Mouse (Mus musculus) brown adipose tissue, adult 24 weeks (tissue): ENCODE measurements around the gene Dcdc2b. TPM values are rescaled to one million over a fixed set of nuclear protein-coding genes. Genes with fewer than 3 reads are reported as not detected.

Experiments
- H3K27ac ChIP-seq: fragments of 200-500 bp; replicated peaks from 2 replicates; pipeline ENCODE4 v1.5.1; 2012; ENCODE audit warnings: low read depth, mild to moderate bottlenecking, low read length
- H3K4me1 ChIP-seq: fragments of 200-500 bp; 2 replicates; pipeline ENCODE4 v1.6.1; 2012; ENCODE audit warnings: low read length, mixed read lengths; ENCODE audit not compliant: control insufficient read depth, insufficient read depth, insufficient read length
- H3K4me3 ChIP-seq: fragments of 200-500 bp; 2 replicates; pipeline ENCODE4 v1.5.1; 2012; ENCODE audit warnings: low read depth, mild to moderate bottlenecking, low read length, moderate library complexity; ENCODE audit not compliant: insufficient read depth
- polyA plus RNA-seq: library from polyadenylated mRNA; stranded (reverse); fragments of >200 nt; gene quantifications from 2 replicates; pipeline ENCODE4 v1.2.4, GENCODE M21; 2012; ENCODE audit not compliant: missing spikeins, insufficient read depth, insufficient read length

The Dcdc2b gene
- polyA plus RNA-seq = 1.3 TPM in 1 of 2 replicates, not detected in the other

DNA sequence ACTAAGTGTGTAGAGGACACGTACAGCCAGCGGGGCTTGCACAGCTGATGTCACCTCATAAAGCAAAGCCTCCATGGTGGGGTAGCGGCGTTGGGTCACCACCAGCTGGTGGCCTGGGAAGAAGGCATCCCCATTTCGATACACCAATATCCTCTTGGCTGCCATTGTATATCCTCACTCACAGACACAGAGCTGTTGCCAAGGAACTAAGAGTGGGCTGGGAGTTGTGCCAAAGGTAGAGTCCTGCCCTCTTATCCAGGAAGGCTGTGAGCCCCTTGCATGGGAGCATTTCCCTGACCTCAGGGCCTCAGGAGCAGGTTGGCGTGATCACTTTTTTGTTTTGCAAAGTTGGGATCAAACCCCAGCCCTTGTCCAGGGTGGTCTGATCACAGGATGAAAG lies at the start of gene Dcdc2b:
TSS of gene Dcdc2b (minus strand) at position 165 of the 400 bp plus-strand sequence.
- no peak within 1 kb of the TSS for H3K4me3 ChIP-seq
- H3K4me1 ChIP-seq = peaks cover 5% of the 10 kb centered on the region; the same call in 1 of the 2 replicates
- H3K27ac ChIP-seq = no peak within 1 kb of the TSS

DNA sequence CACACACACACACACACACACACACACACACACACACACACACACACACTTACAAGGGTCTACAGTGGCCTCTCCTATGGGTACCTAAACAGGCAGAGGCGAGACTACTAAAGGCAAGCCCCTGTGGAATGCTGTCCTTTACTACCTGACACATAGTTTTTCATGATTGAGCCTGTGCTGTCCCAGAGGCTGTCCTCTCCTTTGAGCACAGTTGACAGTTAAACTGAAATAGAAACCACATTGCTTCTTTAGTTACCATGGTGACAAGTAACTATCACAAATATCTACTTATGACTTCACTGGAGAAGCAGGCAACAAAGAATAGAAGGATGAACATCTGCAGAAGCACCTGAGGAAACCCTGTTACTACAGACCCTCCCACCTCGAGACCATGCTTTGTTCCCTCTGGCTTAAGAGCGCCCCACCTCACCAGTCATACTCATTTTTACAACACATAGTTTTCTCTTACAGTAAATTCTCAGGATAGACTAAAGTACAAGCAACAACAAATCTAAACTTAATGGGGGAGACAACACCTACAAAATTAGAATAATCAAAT lies 48.3 kb upstream of the Dcdc2b start:
- H3K4me3 ChIP-seq = no peak overlapping the region
- H3K4me1 ChIP-seq = no peaks in the 10 kb centered on the region

DNA sequence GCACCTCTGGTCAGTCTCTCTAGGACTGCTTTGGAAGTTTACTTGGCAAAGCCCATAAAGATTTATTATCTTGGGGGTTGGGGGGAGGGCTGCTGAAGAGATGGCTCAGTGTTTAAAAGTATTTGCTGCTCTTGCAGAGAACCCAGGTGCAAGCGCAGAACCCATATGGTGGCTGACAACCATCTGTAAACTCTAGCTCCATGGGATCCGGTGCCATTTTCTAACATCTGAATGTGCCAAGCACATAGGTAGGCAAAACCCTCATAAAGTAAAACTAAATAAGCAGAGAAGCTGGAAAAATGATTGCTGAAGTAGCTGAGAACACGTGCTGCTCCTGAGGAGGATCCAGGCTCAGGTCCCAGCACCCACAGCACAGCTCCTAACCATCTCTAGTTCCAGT lies 47.5 kb upstream of the Dcdc2b start:
- H3K27ac ChIP-seq = no peak overlapping the region
- H3K4me3 ChIP-seq = no peak overlapping the region
- H3K4me1 ChIP-seq = no peaks in the 10 kb centered on the region

More for the DNA sequence above, 48.3 kb upstream of the Dcdc2b start:
- H3K27ac ChIP-seq = no peak overlapping the region

DNA sequence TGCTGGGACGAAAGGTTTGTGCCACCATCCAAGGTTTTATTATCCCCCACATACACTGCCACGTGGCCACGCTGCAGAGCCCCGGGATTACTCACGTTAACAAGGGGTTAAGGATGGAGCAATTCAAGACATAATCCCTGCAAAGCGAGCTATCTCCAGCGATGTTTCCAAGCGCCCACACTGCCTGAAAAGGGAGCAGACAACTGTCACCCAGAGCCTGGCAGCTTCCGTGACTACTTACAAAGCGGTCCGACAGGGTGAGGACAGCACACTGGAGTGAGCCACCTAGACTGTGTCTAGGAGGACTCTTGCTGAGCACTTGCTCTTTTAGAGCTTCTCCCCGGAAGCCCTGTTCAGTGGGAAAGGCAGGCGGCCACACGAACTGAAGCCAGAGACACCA lies 40.7 kb upstream of the Dcdc2b start:
- Histone ChIP-seq H3K4me3 (no peak overlapping the region), H3K27ac (no peak overlapping the region), H3K4me1 (no peaks in the 10 kb centered on the region)

DNA sequence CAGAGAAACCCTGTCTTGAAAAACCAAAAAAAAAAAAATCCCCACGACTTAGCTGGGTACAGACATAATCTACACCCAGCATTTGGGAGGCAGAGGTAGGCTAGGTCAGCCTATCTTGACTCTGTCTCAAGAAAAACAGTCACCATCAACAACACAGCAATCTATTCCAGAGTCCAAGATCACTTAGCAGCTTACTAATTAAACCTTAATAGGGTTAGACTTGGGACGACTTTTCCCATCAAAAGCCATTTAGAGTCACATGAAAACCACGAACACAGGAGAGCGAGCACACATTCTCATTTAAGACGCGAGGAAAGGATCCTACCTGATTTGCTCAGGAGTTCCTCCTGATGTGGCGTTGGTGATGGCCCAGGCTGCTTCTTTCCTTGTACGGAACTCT lies 36.3 kb upstream of the Dcdc2b start:
- H3K27ac ChIP-seq = no peak overlapping the region
- H3K4me3 ChIP-seq = no peak overlapping the region
- no peaks in the 10 kb centered on the region for H3K4me1 ChIP-seq

GRCm38 (mm10) chr4:129648656-129649055 lies 34.6 kb upstream of the Dcdc2b start:
- Histone ChIP-seq H3K4me1 (no peaks in the 10 kb centered on the region), H3K27ac (no peak overlapping the region), H3K4me3 (no peak overlapping the region)

GRCm38 (mm10) chr4:129645204-129645603 lies 31.1 kb upstream of the Dcdc2b start:
- Histone ChIP-seq H3K4me1 (no peaks in the 10 kb centered on the region), H3K27ac (no peak overlapping the region), H3K4me3 (no peak overlapping the region)

DNA sequence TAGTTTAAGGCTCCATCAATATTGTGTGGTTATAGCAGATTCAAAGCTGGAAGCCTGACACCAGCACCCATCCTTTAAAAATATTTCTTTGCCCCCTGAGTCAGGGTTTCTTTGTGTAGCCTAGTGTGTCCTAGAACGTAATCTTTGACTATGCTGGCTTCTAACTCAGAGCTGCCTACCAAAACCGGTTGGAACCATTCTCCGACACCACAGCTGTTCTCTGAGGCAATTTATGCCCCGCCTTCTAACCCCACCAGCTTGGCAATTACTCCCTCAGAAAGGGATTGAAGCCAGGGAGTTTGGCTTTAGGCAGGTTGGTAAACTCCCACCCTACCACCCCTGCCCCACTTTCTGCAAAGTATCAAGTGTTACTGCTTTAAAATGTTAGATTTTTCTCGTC lies 27.7 kb upstream of the Dcdc2b start:
- Histone ChIP-seq H3K27ac (peak overlapping the region; percentile 43), H3K4me1 (peaks cover 4% of the 10 kb centered on the region), H3K4me3 (no peak overlapping the region)

DNA sequence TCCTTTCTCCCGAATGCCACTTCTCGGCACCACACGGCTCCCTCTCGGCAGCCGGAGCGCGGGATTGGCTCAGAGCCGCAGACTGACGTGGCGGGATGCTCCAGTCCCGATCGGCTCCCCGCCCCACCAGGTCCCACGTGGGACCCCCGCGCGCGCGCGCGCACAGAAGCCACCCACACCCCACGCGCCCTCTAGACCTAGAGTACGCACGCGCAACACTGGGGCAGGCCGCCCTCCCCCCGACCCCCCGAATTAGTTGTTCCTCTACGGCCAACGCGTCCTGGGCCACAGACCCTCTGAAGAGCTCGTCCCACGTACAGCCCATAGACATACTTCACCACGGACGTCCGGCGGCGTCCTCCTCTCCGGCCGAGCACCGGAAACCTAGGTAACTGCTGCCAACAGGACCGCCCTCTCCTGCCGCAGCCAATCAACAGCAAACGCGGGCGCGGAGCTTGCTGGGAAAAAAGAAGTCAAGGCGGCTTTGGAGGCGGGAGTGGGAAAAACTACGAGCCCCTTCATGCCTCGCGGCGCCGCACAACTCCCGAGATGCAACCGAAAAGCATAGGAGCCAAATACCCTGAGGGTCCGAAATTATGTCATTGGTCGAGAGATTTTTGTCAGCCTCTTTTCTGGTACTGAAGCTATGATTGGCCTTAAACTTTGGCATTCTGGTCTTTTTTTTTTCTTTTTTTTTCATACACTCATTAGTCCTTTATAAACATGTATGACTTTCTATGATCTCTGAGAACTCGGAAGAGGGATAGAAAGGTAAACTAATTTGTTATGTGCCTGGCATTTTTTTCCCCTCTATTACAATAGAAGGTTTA lies 26.8 kb upstream of the Dcdc2b start, which contains the start of gene Txlna:
TSS of gene Txlna (minus strand) at position 428 of the 830 bp plus-strand sequence.
- peak within 1 kb of the TSS; percentile 99 for H3K27ac ChIP-seq
- peak within 1 kb of the TSS; percentile 98 for H3K4me3 ChIP-seq

GRCm38 (mm10) chr4:129640101-129640637 lies 26.1 kb upstream of the Dcdc2b start:
- H3K27ac ChIP-seq = peak overlapping the region; percentile 71
- H3K4me3 ChIP-seq = peak overlapping the region; percentile 98
- peaks cover 4% of the 10 kb centered on the region for H3K4me1 ChIP-seq

More for the DNA sequence above, 26.8 kb upstream of the Dcdc2b start, which contains the start of gene Txlna:
- H3K4me1 ChIP-seq = peaks cover 4% of the 10 kb centered on the region

- Histone ChIP-seq H3K4me1 (peaks cover 4% of the 10 kb centered on the region), H3K27ac (no peak overlapping the region), H3K4me3 (no peak overlapping the region)
These were observed 25.2 kb upstream of the Dcdc2b start for GRCm38 (mm10) chr4:129639221-129639620.

GRCm38 (mm10) chr4:129633852-129634251 lies 19.8 kb upstream of the Dcdc2b start:
- Histone ChIP-seq H3K4me1 (no peaks in the 10 kb centered on the region), H3K4me3 (no peak overlapping the region), H3K27ac (no peak overlapping the region)

- Histone ChIP-seq H3K4me3 (no peak overlapping the region), H3K4me1 (no peaks in the 10 kb centered on the region), H3K27ac (no peak overlapping the region)
These were observed 17.8 kb upstream of the Dcdc2b start for GRCm38 (mm10) chr4:129631867-129632266.

DNA sequence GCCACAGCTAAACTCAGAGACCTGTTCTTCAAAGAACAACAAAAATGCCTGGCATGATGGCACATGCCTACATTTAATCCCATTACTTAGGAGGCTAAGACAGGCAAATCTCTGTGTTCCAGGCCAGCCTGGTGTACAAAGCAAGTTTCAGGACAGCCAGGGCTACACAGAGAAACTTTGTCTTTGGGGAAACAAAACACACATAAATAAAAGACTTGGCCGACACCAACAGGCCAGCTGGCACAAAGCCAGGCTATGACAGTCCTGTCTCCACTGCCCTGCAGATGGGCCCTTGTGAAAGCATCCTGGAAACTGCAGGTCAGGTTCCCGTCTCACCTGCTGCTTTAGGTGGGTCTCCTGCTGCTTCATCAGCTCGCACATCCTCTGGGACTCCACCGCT lies 16.9 kb upstream of the Dcdc2b start:
- no peaks in the 10 kb centered on the region for H3K4me1 ChIP-seq
- H3K27ac ChIP-seq = no peak overlapping the region
- H3K4me3 ChIP-seq = no peak overlapping the region

DNA sequence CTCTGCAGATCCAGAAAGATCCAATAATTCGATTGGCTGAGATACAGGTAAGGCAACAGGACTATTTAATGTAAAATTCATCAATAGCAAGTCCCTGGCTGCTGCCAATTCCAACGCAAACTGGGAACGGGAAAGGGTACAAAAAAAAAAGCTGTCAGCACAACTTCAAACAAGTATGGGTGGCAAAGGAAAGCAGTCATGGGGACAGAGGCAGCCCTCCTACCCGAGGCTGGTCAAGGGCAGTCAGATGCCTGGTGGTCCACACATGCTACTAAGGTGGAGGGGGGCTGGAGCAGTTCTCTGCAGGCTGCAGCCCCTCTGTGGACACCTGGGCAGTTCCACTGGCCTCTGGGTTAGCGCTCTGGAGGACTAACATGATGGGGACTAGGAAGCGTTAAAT lies 12.0 kb upstream of the Dcdc2b start:
- H3K27ac ChIP-seq = no peak overlapping the region
- H3K4me3 ChIP-seq = no peak overlapping the region
- H3K4me1 ChIP-seq = peaks cover 12% of the 10 kb centered on the region
